19 mouse cellular contexts compared by ENCODE assay signal in the genomic region with DNA sequence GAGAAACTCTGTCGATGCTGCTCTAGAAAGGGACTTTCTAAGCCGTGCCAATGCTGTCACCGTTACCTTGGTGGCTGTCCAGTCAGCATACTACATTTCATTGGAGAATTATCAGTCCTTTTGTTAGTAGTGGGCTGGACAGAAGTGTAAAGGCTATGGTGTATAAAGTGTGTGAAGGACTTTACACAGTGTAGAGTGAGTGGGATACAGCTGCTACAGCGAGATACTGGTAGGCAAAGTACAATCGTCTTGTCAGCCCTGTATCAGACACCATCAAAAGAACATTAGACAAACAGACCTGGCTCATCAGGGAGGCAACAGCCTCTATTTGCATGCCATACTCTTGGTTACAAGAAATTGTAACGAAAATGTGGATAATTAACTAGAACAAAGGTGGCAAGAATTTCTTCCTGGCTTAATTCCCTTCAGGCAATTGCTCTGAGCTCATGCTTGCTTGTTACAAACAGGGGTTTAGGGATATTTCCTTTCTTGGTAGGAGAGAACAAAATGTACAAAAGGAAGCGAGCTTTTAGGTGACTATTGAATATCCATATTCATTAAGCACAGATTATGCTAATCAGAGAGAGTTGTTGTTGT. TPM values are rescaled to one million over a fixed set of nuclear protein-coding genes. Genes with fewer than 3 reads are reported as not detected.
DNase-seq lines count a peak whose midpoint lies in the region; ATAC-seq and TF ChIP-seq lines count a peak whose summit lies in the region.
"Had no signal": no experiment of that assay in that cellular context is flagged by ENCODE, and none has a peak within 500 bp of the region (broad histone marks: within the 10 kb centered on the region; RNA-seq: fewer than 3 reads in every experiment).

No protein-coding gene starts in this region.

- H3K9ac ChIP-seq in hindbrain, postnatal 0 days (replicated peaks; ENCODE audit: low read length): no peak overlapping the region
- no peak overlapping the region for H3K9ac ChIP-seq in lung, embryonic 15.5 days
- H3K9ac ChIP-seq in limb, embryonic 11.5 days (ENCODE audit: low read length): no peak overlapping the region
- H3K9ac ChIP-seq: embryonic facial prominence, embryonic 12.5 days; heart, embryonic 15.5 days; liver, embryonic 12.5 days; neural tube, embryonic 12.5 days had no signal

- no peak for TF ChIP-seq POLR2A in lung, adult 2 months (IDR thresholded peaks at IDR 0.05; ENCODE audit: borderline replicate concordance, extremely low read depth, low read depth, low read length)
- no peak for TF ChIP-seq POLR2A in brain, embryonic 14.5 days (IDR thresholded peaks at IDR 0.05; ENCODE audit: borderline replicate concordance, extremely low read depth, insufficient read depth, insufficient read length, poor library complexity, severe bottlenecking)

- no peak for TF ChIP-seq CTCF in hindbrain, postnatal 0 days (IDR thresholded peaks at IDR 0.05; ENCODE audit: low read depth)
- no peak for TF ChIP-seq CTCF in lung, adult 2 months (IDR thresholded peaks at IDR 0.05; ENCODE audit: insufficient read depth, low read length)
- no peak for TF ChIP-seq CTCF in brain, embryonic 14.5 days (IDR thresholded peaks at IDR 0.05; ENCODE audit: borderline replicate concordance, extremely low read depth, insufficient read depth, insufficient read length)

- no peak for ATAC-seq in hindbrain, postnatal 0 days
- ATAC-seq in lung, embryonic 15.5 days (ENCODE audit: borderline replicate concordance, extremely low read depth, low FRiP score, low TSS enrichment): no peak
- ATAC-seq in limb, embryonic 11.5 days (ENCODE audit: insufficient number of reproducible peaks, low FRiP score, low TSS enrichment, low read depth): no peak
- no peak for ATAC-seq in frontal cortex, adult (ENCODE audit: low TSS enrichment)
- ATAC-seq: CD4-positive, CD25-positive, alpha-beta regulatory T cell, adult 4 months had no signal

- no peak overlapping the region for H3K4me2 ChIP-seq in hindbrain, postnatal 0 days (ENCODE audit: low read depth, low read length)
- no peak overlapping the region for H3K4me2 ChIP-seq in lung, embryonic 15.5 days
- H3K4me2 ChIP-seq in limb, embryonic 11.5 days (ENCODE audit: low read depth, severe bottlenecking): no peak overlapping the region
- H3K4me2 ChIP-seq: embryonic facial prominence, embryonic 12.5 days; heart, embryonic 15.5 days; liver, embryonic 12.5 days; neural tube, embryonic 12.5 days had no signal

- H3K4me1 ChIP-seq in hindbrain, embryonic 10.5 days (replicated peaks): peaks cover 23% of the 10 kb centered on the region
- H3K4me1 ChIP-seq in hindbrain, postnatal 0 days (ENCODE audit: insufficient read depth, low read length): 0 out of 2 replicates have a peak, but pooled peaks cover 3% of the 10 kb centered on the region
- H3K4me1 ChIP-seq in lung, embryonic 15.5 days: 0 out of 2 replicates have a peak, but pooled peaks cover 10% of the 10 kb centered on the region
- no peaks in the 10 kb centered on the region; the same call in 1 of the 2 replicates for H3K4me1 ChIP-seq in lung, adult 2 months (ENCODE audit: control insufficient read depth, insufficient read depth, low read length)
- peaks cover 18% of the 10 kb centered on the region for H3K4me1 ChIP-seq in limb, embryonic 11.5 days (ENCODE audit: control insufficient read depth, insufficient read depth, low read length)
- H3K4me1 ChIP-seq: liver, embryonic 12.5 days had no signal

- 68% methylated on average over 7 of the region's 7 CpGs for WGBS in hindbrain, embryonic 10.5 days
- 51% methylated on average over 7 of the region's 7 CpGs for WGBS in hindbrain, postnatal 0 days
- 54% methylated on average over 7 of the region's 7 CpGs for WGBS in lung, embryonic 15.5 days
- 59% methylated on average over 7 of the region's 7 CpGs for WGBS in lung, adult 2 months
- 59% methylated on average over 7 of the region's 7 CpGs for WGBS in limb, embryonic 11.5 days

- H3K27ac ChIP-seq in hindbrain, embryonic 10.5 days: 0 out of 2 replicates have a peak overlapping the region, but pooled peaks have one; percentile 80
- H3K27ac ChIP-seq in hindbrain, postnatal 0 days: no peak overlapping the region
- 0 out of 2 replicates have a peak overlapping the region, but pooled peaks have one; percentile 78 for H3K27ac ChIP-seq in lung, embryonic 15.5 days
- H3K27ac ChIP-seq in limb, embryonic 11.5 days (replicated peaks; ENCODE audit: low read depth, low read length): peak overlapping the region; percentile 5; the same call in 1 of the 2 replicates
- H3K27ac ChIP-seq: heart, embryonic 15.5 days; liver, embryonic 12.5 days; neural tube, embryonic 12.5 days; stomach, postnatal 0 days had no signal

- no peak overlapping the region for H3K4me3 ChIP-seq in hindbrain, embryonic 10.5 days
- no peak overlapping the region for H3K4me3 ChIP-seq in hindbrain, postnatal 0 days (ENCODE audit: low read length)
- no peak overlapping the region for H3K4me3 ChIP-seq in lung, embryonic 15.5 days
- H3K4me3 ChIP-seq in lung, adult 2 months (replicated peaks; ENCODE audit: extremely low read depth, low read depth, low read length): no peak overlapping the region
- H3K4me3 ChIP-seq in limb, embryonic 11.5 days (ENCODE audit: low read depth, low read length): no peak overlapping the region
- H3K4me3 ChIP-seq: embryonic facial prominence, embryonic 12.5 days; heart, embryonic 15.5 days; liver, embryonic 12.5 days; neural tube, embryonic 12.5 days had no signal

- no peak for DNase-seq in hindbrain, embryonic 10.5 days (ENCODE audit: low spot score)
- DNase-seq in hindbrain, postnatal 0 days (ENCODE audit: low spot score): no peak
- no peak for DNase-seq in lung, adult 2 months
- DNase-seq in brain, embryonic 14.5 days (ENCODE audit: low read depth): peak; percentile 44
- DNase-seq in limb, embryonic 11.5 days (ENCODE audit: low spot score): no peak
- DNase-seq in cerebellum, adult 11-12 months: no peak
- DNase-seq: cerebellum, postnatal 14 days; gastrocnemius, postnatal 36 days; lung, postnatal 10 days; thymus, postnatal 25 days had no signal

- H3K9me3 ChIP-seq in hindbrain, embryonic 10.5 days: no peaks in the 10 kb centered on the region
- no peaks in the 10 kb centered on the region for H3K9me3 ChIP-seq in hindbrain, postnatal 0 days (ENCODE audit: low read length)
- H3K9me3 ChIP-seq in lung, embryonic 15.5 days: no peaks in the 10 kb centered on the region
- no peaks in the 10 kb centered on the region for H3K9me3 ChIP-seq in limb, embryonic 11.5 days (ENCODE audit: control insufficient read depth, low read length)
- H3K9me3 ChIP-seq: embryonic facial prominence, embryonic 12.5 days; heart, embryonic 15.5 days; liver, embryonic 12.5 days; neural tube, embryonic 12.5 days had no signal

- H3K36me3 ChIP-seq in hindbrain, embryonic 10.5 days: no peaks in the 10 kb centered on the region
- H3K36me3 ChIP-seq in hindbrain, postnatal 0 days (ENCODE audit: insufficient read depth, low read length): no peaks in the 10 kb centered on the region
- no peaks in the 10 kb centered on the region for H3K36me3 ChIP-seq in lung, embryonic 15.5 days
- H3K36me3 ChIP-seq in limb, embryonic 11.5 days (ENCODE audit: control insufficient read depth, insufficient read depth, low read length): no peaks in the 10 kb centered on the region
- H3K36me3 ChIP-seq: embryonic facial prominence, embryonic 12.5 days; heart, embryonic 15.5 days; liver, embryonic 12.5 days had no signal

- H3K27me3 ChIP-seq in hindbrain, embryonic 10.5 days (ENCODE audit: insufficient read depth, poor library complexity, severe bottlenecking): no peaks in the 10 kb centered on the region
- no peaks in the 10 kb centered on the region for H3K27me3 ChIP-seq in hindbrain, postnatal 0 days (ENCODE audit: insufficient read depth, low read length)
- H3K27me3 ChIP-seq in lung, embryonic 15.5 days: no peaks in the 10 kb centered on the region
- H3K27me3 ChIP-seq in limb, embryonic 11.5 days (ENCODE audit: control insufficient read depth, insufficient read depth, low read length): no peaks in the 10 kb centered on the region
- H3K27me3 ChIP-seq: embryonic facial prominence, embryonic 12.5 days; heart, embryonic 15.5 days; liver, embryonic 12.5 days; neural tube, embryonic 12.5 days had no signal

RNA-seq across cellular contexts. Expression of gene Slc7a14, which starts 48.7 kb away (rescaled TPM):
- 0.55 and 0.76 TPM in 2 replicates for polyA plus RNA-seq in hindbrain, embryonic 10.5 days (2016; fragmentation: Nextera tagmentation; extraction: Ambion mirVana)
- 20.9 and 23.6 TPM in 2 replicates for total RNA-seq in hindbrain, postnatal 0 days (2014; rRNA removed)
- polyA plus RNA-seq in hindbrain, postnatal 0 days (2015; fragmentation: Nextera tagmentation; extraction: Ambion mirVana): 8.8 and 9.2 TPM in 2 replicates
- 0.11 and 0.27 TPM in 2 replicates for polyA plus RNA-seq in lung, embryonic 15.5 days (2015; fragmentation: Nextera tagmentation; extraction: Ambion mirVana)
- polyA plus RNA-seq in lung, adult 2 months (2012; rRNA removed): 0.05 TPM in 2 replicates
- 3.0 and 6.3 TPM in 2 replicates for polyA plus RNA-seq in brain, embryonic 14.5 days (2012; rRNA removed)
- 0.07 and 0.09 TPM in 2 replicates for polyA plus RNA-seq in limb, embryonic 11.5 days (2014; fragmentation: Nextera tagmentation; extraction: Ambion mirVana)
- polyA plus RNA-seq: CD4-positive, CD25-positive, alpha-beta regulatory T cell, adult 4 months; spleen, adult 2 months had no signal
